Mouse (Mus musculus) bone marrow macrophage, adult 2 months (primary cell): ENCODE results near the gene Ccdc80. TPM values are rescaled to one million over a fixed set of nuclear protein-coding genes. Genes with fewer than 3 reads are reported as not detected.
A peak's percentile ranks its signal among the peaks of the same experiment; 100 is the strongest.

ENCODE experiments used
- H3K27ac ChIP-seq: 2 replicates; pipeline ENCODE4 v1.5.1; 2012; ENCODE audit warnings: low read depth, low read length; ENCODE audit not compliant: insufficient read depth
- H3K4me1 ChIP-seq: 2 replicates; pipeline ENCODE4 v1.6.1; 2012; ENCODE audit warnings: low read length; ENCODE audit not compliant: control insufficient read depth, insufficient read depth
- H3K4me3 ChIP-seq: 2 replicates; pipeline ENCODE4 v1.5.1; 2012; ENCODE audit warnings: mild to moderate bottlenecking, low read length, moderate library complexity; ENCODE audit not compliant: insufficient read depth
- CTCF ChIP-seq: IDR thresholded peaks from 2 replicates; pipeline ENCODE4 v1.5.1; 2012; ENCODE audit warnings: low read depth, mild to moderate bottlenecking, low read length, moderate library complexity
- POLR2A ChIP-seq: IDR thresholded peaks from 2 replicates; pipeline ENCODE4 v1.6.1; 2012; ENCODE audit warnings: mild to moderate bottlenecking, low read depth, low read length, borderline replicate concordance
- polyA plus RNA-seq: library from polyadenylated mRNA; stranded (reverse); fragments of >200 nt; gene quantifications from 2 replicates; pipeline ENCODE4 v1.2.4, GENCODE M21; 2012; ENCODE audit not compliant: missing spikeins, insufficient read depth, insufficient read length

The Ccdc80 gene
- polyA plus RNA-seq, 1 experiment, result 1.6 TPM

- H3K27ac ChIP-seq, result peak overlapping the region; percentile 54
- H3K4me3 ChIP-seq, result peak overlapping the region; percentile 52
- TF ChIP-seq CTCF (peak; percentile 95), POLR2A (no peak)
- peaks cover 6% of the 10 kb centered on the region; the same call in 1 of the 2 replicates for H3K4me1 ChIP-seq
Observed at GRCm38 (mm10) chr16:45090005-45090404, 3.2 kb upstream of the Ccdc80 start.

GRCm38 (mm10) chr16:45094136-45094756 lies 1.0 kb downstream of the Ccdc80 start:
- no peak for TF ChIP-seq CTCF
- TF ChIP-seq POLR2A, result no peak
- Histone ChIP-seq H3K4me3 (no peak overlapping the region), H3K27ac (no peak overlapping the region), H3K4me1 (peaks cover 6% of the 10 kb centered on the region; the same call in 1 of the 2 replicates)

GRCm38 (mm10) chr16:45095030-45095429 lies 1.8 kb downstream of the Ccdc80 start:
- TF ChIP-seq CTCF (no peak), POLR2A (no peak)
- Histone ChIP-seq H3K27ac (no peak overlapping the region), H3K4me1 (peaks cover 4% of the 10 kb centered on the region; the same call in 1 of the 2 replicates), H3K4me3 (no peak overlapping the region)

- Histone ChIP-seq H3K4me1 (peaks cover 5% of the 10 kb centered on the region), H3K27ac (no peak overlapping the region), H3K4me3 (no peak overlapping the region)
- no peak for TF ChIP-seq CTCF
Observed at GRCm38 (mm10) chr16:45095561-45096482, 2.6 kb downstream of the Ccdc80 start.

GRCm38 (mm10) chr16:45097467-45097866 lies 4.3 kb downstream of the Ccdc80 start:
- Histone ChIP-seq H3K27ac (no peak overlapping the region), H3K4me1 (peaks cover 13% of the 10 kb centered on the region), H3K4me3 (no peak overlapping the region)
- no peak for TF ChIP-seq POLR2A
- TF ChIP-seq CTCF, result no peak

- H3K4me3 ChIP-seq, result no peak overlapping the region
- H3K4me1 ChIP-seq, result peaks cover 11% of the 10 kb centered on the region
- no peak overlapping the region for H3K27ac ChIP-seq
- TF ChIP-seq POLR2A (no peak), CTCF (no peak)
Observed at GRCm38 (mm10) chr16:45098186-45098885, 5.1 kb downstream of the Ccdc80 start.

GRCm38 (mm10) chr16:45098886-45099210 lies 5.6 kb downstream of the Ccdc80 start:
- H3K4me1 ChIP-seq, result peaks cover 9% of the 10 kb centered on the region
- no peak overlapping the region for H3K4me3 ChIP-seq
- H3K27ac ChIP-seq, result no peak overlapping the region
- TF ChIP-seq POLR2A (no peak), CTCF (no peak)

GRCm38 (mm10) chr16:45100892-45101291 lies 7.7 kb downstream of the Ccdc80 start:
- no peak for TF ChIP-seq POLR2A
- no peak overlapping the region for H3K4me3 ChIP-seq
- H3K4me1 ChIP-seq, result peaks cover 9% of the 10 kb centered on the region
- H3K27ac ChIP-seq, result no peak overlapping the region

GRCm38 (mm10) chr16:45104993-45105392 lies 11.8 kb downstream of the Ccdc80 start:
- no peak for TF ChIP-seq CTCF
- TF ChIP-seq POLR2A, result no peak

More at GRCm38 (mm10) chr16:45104993-45105392, 11.8 kb downstream of the Ccdc80 start:
- Histone ChIP-seq H3K4me1 (peaks cover 9% of the 10 kb centered on the region), H3K4me3 (no peak overlapping the region), H3K27ac (no peak overlapping the region)
